Comparison of ENCODE assay signal across 8 mouse cellular contexts in genomic region chr14:20803606-20803938, GRCm38 (mm10). TPM values are rescaled to one million over a fixed set of nuclear protein-coding genes. Genes with fewer than 3 reads are reported as not detected.
DNase-seq lines count a peak whose midpoint lies in the region; ATAC-seq and TF ChIP-seq lines count a peak whose summit lies in the region.

No protein-coding gene starts in this region.

- H3K4me3 ChIP-seq in G1E (ENCODE audit: low read depth, low read length): no peak overlapping the region
- no peak overlapping the region for H3K4me3 ChIP-seq in forebrain, embryonic 11.5 days (ENCODE audit: low read depth, low read length)

- H3K9ac ChIP-seq in forebrain, embryonic 11.5 days (ENCODE audit: low read length): no peak overlapping the region

- DNase-seq in G1E (ENCODE audit: low spot score): peak; percentile 43
- DNase-seq in brain, embryonic 14.5 days (ENCODE audit: low read depth): peak; percentile 81
- DNase-seq in forebrain, embryonic 11.5 days (ENCODE audit: low spot score): peak; percentile 83
- DNase-seq in heart, postnatal 36 days: peak; percentile 85 to 86
- DNase-seq in kidney, postnatal 4 days: peak; percentile 85 to 88
- DNase-seq in lung, postnatal 10 days: peak; percentile 90
- peak; percentile 76 for DNase-seq in ovary, postnatal 14 days (ENCODE audit: low spot score)
- DNase-seq in thymus, postnatal 14 days: peak; percentile 75

- H3K27ac ChIP-seq in forebrain, embryonic 11.5 days (ENCODE audit: low read depth, low read length): no peak overlapping the region

- ATAC-seq in G1E (ENCODE audit: extremely low read depth, insufficient number of reproducible peaks, low FRiP score, poor library complexity, severe bottlenecking): no peak
- ATAC-seq in forebrain, embryonic 11.5 days (replicated peaks; ENCODE audit: low FRiP score): no peak

- intact Hi-C loops in heart, postnatal 36 days (cut with DNase I): loop anchor here (1.0 to 5.0 kb wide), 3 partner anchors 70 to 309 kb away; no protein-coding TSS in a partner anchor

- peaks cover 11% of the 10 kb centered on the region for H3K4me1 ChIP-seq in G1E (ENCODE audit: insufficient read depth, low read depth, low read length)
- no peaks in the 10 kb centered on the region; the same call in 1 of the 2 replicates for H3K4me1 ChIP-seq in forebrain, embryonic 11.5 days (replicated peaks; ENCODE audit: control insufficient read depth, insufficient read depth, low read length)

- TF ChIP-seq CTCF in G1E (IDR thresholded peaks at IDR 0.05; ENCODE audit: low read depth, low read length): peak; percentile 97
- TF ChIP-seq CTCF in brain, embryonic 14.5 days (IDR thresholded peaks at IDR 0.05; ENCODE audit: borderline replicate concordance, extremely low read depth, insufficient read depth, insufficient read length): peak; percentile 93

- H3K9me3 ChIP-seq in G1E (replicated peaks): no peaks in the 10 kb centered on the region
- H3K9me3 ChIP-seq in forebrain, embryonic 11.5 days (ENCODE audit: control insufficient read depth, low read length): no peaks in the 10 kb centered on the region

- WGBS in forebrain, embryonic 11.5 days: 1% methylated on average over 7 of the region's 7 CpGs

- no peak for TF ChIP-seq POLR2A in brain, embryonic 14.5 days (IDR thresholded peaks at IDR 0.05; ENCODE audit: borderline replicate concordance, extremely low read depth, insufficient read depth, insufficient read length, poor library complexity, severe bottlenecking)

- H3K4me2 ChIP-seq in forebrain, embryonic 11.5 days (ENCODE audit: low read depth, low read length, severe bottlenecking): no peak overlapping the region

- H3K27me3 ChIP-seq in G1E (ENCODE audit: insufficient read depth, low read length): peaks cover 36% of the 10 kb centered on the region
- no peaks in the 10 kb centered on the region for H3K27me3 ChIP-seq in forebrain, embryonic 11.5 days (ENCODE audit: control insufficient read depth, insufficient read depth, low read length)

- no peaks in the 10 kb centered on the region for H3K36me3 ChIP-seq in G1E (replicated peaks)
- no peaks in the 10 kb centered on the region for H3K36me3 ChIP-seq in forebrain, embryonic 11.5 days (ENCODE audit: control insufficient read depth, insufficient read depth, low read length)

RNA-seq across cellular contexts. Expression of gene Camk2g, which starts 9.7 kb away (rescaled TPM):
- total RNA-seq in G1E (2014; fragmentation: Nextera tagmentation) (29.4 and 30.3 TPM in 2 replicates), G1E (2017) (37.4 and 40.4 TPM in 2 replicates)
- polyA plus RNA-seq in G1E (2012): 30.2 and 35.9 TPM in 2 replicates
- 76.7 and 96.1 TPM in 2 replicates for polyA plus RNA-seq in brain, embryonic 14.5 days (2012; rRNA removed)
- 46.8 and 52.0 TPM in 2 replicates for polyA plus RNA-seq in forebrain, embryonic 11.5 days (2014; fragmentation: Nextera tagmentation; extraction: Ambion mirVana)
- total RNA-seq in heart, postnatal 36 days (2021): 10 to 100 TPM; 51.4 to 52.8 TPM

RNA-seq across cellular contexts. Expression of gene Plau, which starts 32.9 kb away (rescaled TPM):
- total RNA-seq in G1E (2014; fragmentation: Nextera tagmentation) (not detected in 2 replicates), G1E (2017) (5.0 and 6.0 TPM in 2 replicates)
- not detected in 2 replicates for polyA plus RNA-seq in G1E (2012)
- 0.98 and 1.8 TPM in 2 replicates for polyA plus RNA-seq in brain, embryonic 14.5 days (2012; rRNA removed)
- polyA plus RNA-seq in forebrain, embryonic 11.5 days (2014; fragmentation: Nextera tagmentation; extraction: Ambion mirVana): 0.25 and 0.31 TPM in 2 replicates
- total RNA-seq in heart, postnatal 36 days (2021): 1 to 10 TPM; 6.1 to 6.2 TPM
